Mouse (Mus musculus) common myeloid progenitor, adult 5-6 weeks (primary cell): ENCODE data around the gene Atp2b2. TPM values are rescaled to one million over a fixed set of nuclear protein-coding genes. Genes with fewer than 3 reads are reported as not detected.

Experiments
- ATAC-seq: replicated peaks from 2 replicates; pipeline ENCODE4 v1.8.0; 2016; ENCODE audit warnings: low read depth, mild to moderate bottlenecking, moderate TSS enrichment, inconsistent platforms; ENCODE audit not compliant: poor library complexity, severe bottlenecking
- total RNA-seq: library from RNA; stranded (forward); fragments of 200-1000, 187-1606 nt; gene quantifications from 2 replicates; pipeline ENCODE4 v1.2.3, GENCODE M21; 2017

Gene Atp2b2
- total RNA-seq, 1 experiment from 2014 or later, result not detected

DNA sequence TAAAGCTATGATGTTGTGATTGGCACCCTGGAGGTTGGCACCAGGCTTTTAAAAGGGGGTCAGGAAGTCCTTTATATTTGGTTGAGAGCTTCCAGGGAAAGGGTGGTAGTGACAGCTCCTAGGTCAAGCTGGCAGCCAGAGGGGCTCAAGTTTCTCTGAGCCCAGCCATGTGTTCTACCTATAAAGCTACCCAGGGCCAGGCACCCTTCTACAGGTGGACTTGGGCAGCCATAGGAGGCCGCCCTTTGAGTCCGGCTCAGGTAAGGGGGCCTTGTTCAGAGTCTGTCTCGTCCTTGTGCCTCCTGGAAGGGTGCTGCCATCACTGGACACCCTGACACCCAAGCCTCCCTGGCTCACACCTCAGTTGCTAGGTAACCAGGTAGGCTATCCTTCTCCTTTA is 180.5 kb downstream of the Atp2b2 start:
- no peak for ATAC-seq

DNA sequence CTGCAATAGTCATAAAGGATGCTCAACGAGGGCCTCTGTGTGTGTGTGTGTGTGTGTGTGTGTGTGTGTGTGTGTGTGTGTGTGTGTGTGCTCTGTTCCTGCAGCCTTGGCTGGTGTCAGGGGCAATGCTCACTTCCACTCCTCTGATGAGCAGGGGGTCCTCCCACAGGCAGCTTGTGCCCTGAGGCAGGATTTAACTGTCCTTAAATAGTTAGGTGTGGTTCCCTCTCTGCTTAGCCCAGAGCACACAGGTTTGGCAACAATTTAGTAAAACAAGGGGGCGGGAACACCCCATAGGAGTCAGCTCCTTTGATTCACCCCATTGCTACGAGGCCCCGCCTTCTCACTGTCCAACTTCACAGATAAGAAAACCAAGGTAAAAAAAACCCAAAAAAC is 181.0 kb downstream of the Atp2b2 start:
- ATAC-seq, result no peak

DNA sequence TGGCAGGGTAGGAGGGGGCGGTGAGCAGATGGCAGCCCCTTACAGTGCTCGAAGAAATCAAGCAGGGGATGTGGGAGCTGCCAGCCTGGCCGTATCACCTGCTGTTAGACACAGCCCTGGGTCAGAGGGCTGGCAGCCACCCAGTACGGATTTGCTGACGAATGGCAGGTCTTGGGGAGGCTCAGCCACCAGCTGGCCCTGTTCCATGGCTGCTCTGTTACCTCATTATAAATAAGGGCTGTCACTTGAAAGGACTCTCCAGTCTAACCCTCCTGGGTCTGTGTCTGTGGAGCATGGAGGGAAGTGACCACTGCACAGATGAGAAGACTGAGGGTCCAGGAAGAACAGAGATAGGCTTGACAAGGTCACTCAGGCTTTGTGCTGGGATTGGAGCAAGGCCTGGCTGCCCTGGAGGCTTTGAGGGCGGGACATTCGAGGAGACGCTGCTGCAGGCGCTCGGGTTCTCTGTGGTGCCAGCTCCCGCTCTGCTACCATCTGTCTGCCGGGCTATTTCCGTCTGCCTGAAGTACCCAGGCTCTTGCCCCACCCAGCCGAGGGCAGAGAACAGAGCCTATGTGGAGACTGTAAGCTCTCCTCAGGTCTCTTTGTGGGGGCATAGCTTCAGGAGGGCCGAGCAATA is 181.6 kb downstream of the Atp2b2 start:
- ATAC-seq, result no peak

DNA sequence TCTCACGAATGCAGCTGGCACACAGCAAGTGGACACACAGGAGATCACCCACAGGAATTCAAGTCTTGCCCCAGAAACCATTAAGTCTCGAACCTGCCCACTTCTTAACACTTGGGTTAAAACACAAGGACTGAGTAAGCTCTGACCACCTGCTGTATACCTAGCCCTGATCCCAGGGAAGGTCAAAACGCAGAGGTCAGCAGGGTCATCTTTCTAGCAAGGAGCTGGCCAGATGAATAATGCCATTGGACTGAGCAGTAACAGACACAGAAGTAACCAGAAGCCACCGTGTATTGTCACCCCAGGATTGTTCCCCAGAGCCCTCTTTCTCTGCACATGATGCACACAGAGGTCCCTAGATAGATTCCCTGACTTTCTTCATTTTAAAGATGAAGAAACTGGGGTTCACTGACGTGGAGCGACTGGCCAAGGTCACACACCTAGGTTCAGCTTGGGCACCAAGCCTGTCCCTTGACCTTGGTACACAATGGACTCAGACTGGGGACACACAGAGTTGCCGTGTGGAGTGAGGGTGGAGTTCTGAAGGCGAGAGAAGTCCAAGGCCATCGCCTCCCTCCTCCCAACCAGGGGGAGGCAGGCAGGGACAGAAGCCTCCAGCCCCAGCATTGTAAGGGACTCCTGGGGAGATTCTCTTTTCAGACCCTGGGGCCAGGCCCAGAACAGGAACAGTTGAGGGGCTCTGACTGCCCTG is 182.2 kb downstream of the Atp2b2 start:
- no peak for ATAC-seq

DNA sequence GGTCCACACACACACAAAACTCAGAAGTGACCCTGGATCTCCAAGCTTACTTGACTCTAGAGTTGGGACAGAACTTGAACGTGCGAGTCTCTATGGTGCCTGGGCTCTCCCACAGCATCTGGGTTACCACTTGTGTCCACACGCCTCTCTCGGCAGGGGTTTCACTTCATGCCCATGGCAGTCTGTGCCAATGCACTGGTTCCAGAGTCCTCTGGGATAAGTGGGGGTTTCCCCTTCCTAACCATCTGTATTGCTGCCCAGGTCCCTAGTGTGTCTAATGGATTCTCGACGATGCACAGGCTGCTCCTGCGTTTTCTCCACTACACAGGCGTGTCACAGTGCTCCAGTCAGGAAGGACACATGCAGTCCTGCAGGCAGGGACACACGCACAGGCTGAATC is 184.1 kb downstream of the Atp2b2 start:
- ATAC-seq, result no peak

DNA sequence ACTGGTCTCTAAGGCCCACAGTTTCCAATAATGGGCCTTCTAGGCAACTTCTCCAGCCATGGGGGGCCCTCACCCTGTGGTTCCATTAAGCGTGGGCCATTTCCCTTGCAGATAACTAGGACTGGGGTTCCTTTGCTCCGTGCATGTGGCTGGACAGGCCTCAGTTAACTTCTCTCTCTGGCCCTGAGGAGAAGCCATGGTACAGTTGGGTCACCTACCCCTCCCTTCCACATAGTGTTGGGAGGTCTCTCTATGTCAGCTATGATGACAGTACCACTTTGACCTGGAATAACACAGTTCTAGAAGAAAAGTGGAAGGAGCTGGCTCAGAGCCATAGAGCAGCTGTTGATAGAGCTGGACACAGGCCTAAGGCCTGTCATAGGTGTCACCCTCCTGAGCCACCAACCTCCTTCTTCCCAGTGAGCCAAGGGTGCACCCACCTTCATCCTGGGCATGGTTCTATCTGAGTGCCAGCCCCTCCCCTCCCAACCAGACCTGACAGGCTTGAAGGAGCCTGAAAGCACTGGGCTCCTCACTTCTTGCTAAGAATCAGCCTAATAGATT is 185.0 kb downstream of the Atp2b2 start:
- ATAC-seq, result no peak

DNA sequence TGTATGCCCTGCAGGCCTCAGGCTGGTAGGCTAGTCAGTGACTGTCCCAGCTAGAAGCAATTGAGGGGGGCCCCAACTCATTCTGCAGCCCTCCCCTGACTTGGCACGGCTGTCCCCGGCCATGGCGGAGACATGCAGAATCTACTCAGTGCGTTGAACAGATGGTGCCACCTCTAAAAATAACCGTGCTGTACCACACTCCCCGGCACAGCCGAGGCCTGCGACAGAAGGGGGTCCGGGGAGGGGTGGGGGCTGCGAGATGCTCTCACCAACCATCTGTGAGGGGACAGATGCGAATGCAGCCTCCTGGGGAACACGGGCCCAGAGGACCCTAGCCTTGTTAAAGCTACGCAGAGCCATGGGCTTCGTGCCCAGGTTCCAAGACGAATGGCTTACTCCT is 185.6 kb downstream of the Atp2b2 start:
- ATAC-seq, result no peak

DNA sequence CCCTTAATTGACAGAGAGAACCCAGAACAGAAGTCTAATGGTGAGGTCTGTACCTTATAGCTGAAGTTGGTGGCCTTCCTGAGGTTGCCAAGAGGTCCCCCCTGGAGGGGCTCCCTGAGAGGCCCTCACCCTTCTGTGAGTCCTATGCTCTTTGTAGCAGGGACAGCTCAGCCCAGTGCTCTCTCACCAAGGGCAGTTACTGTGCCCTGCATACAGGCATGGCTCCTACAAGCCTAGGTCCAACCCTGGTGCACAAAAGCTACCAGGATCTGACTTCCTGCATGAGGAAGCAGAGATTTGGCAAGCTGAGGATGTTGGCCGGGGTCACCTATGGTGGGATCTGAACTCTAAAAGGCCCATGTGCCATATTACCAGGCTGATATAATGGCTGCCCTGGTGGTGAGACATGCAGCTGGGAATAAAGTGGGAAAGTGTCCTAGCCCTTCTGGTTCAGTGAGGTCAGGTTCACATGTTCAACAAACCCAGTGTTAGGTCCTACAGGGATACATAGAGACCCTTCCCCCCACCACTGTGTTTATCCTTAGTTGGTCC is 186.2 kb downstream of the Atp2b2 start:
- no peak for ATAC-seq

DNA sequence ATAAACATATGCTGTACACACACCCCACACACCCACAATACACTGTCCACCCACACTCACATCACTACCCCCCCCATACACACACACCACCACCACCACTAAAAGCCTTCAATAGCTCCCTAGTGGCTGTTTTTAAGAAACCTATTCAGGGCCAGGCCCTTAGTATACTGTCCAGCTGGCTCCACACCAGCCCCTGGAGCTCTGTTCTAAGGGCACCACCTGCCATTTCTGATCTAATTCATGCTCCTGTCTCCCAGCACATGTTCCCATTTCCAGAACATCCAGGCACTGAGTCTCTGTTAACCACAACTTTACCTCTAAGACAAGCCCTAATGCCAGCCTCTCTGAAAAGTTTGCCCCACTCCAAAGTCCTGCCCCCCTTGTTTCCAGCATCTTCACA is 186.8 kb downstream of the Atp2b2 start:
- no peak for ATAC-seq

DNA sequence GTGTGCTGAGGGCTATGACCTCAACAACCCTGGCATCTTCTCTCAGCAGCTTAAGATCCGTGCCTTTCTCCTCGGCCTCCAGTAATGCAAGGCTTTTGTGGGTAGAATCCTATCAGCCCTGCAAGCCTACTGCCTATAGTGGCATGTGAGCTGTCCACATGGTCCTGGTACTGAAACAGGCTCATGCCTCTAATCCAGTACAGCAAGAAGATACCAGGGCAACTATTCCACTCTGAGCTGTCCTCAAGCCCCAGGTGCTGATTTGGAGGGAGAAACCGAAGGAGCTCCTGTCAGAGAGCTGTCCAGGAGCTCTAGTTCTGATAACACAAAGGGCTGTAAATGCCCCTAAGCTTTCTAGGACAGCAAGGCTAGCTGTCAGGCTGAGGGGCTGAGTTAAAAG is 190.1 kb downstream of the Atp2b2 start:
- ATAC-seq, result peak; percentile 92

DNA sequence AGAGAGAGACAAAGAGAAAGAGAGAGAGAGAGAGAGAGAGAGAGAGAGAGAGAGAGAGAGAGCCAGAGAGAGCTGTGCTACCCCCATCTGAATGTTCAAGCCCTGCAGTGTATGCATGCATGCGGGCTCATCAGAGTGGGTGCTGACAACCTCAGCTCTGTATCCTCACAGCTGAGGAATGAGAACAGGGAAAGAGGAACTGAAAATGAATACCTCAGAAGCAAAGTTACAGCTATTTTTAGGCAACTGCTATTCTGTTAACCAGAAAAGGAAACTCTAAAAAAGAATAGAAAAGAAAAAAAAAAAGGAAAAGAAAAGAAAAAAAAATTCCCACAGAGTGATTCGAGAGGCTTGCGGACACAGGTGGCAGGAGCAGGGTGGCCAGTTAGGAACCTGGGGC is 192.6 kb downstream of the Atp2b2 start:
- ATAC-seq, result peak; percentile 60

DNA sequence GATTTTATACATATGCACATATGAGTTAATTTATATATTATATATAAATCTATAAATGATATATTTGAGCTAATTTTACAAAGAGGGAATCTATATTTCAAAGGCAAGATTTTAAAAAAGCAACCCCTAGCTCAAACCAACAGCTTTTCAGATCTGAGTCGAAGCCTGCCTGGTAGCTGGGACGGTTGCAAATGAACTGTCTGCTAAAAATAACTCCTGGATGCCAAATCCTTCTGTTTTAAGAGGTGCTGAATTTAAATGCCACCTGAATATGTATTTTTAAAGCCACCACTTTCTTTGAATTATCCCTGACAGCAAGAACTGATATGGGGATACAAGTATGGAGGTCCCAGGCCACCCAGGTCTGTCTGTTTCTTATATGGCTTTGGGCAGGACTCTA is 193.8 kb downstream of the Atp2b2 start:
- no peak for ATAC-seq

DNA sequence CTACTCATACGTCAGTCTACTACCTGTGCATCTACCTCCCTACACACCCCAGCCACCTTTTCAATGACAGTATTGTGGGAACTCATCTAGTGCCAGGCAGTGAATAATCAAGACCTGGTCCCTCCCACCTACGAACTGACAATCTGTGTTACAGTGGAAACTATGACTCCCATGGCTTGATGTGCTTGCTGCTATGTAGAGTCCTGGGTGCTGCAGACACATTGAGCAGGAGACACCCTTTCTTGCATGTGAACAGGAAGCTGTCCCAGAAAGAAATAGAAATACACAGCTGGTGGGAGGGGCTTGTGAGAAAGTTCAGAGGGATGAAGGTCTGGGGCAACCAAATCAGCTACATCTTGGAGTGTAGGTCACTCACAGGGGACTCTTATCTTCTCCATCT is 195.3 kb downstream of the Atp2b2 start:
- no peak for ATAC-seq

DNA sequence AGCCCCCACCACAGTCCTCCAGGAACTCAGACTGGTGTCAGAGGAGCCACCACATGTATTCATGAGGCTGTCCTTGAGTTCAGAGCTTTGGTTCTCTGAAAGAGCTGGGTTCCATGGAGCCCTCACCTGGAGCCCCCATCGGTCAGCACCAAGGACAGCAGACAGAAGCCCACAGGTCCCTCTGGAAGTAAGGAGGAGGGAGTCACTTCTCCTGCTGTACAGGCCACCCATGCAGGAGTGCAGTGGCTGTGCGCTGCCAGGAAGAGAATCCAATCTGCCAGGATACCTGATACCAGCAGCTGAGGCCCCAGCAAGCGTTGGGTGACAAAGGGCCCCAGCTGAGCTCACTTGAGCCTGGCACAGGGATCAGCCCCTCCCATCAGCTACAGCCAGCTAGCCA is 199.2 kb downstream of the Atp2b2 start:
- ATAC-seq, result 0 out of 2 replicates have a peak, but pooled peaks have one; percentile 36

DNA sequence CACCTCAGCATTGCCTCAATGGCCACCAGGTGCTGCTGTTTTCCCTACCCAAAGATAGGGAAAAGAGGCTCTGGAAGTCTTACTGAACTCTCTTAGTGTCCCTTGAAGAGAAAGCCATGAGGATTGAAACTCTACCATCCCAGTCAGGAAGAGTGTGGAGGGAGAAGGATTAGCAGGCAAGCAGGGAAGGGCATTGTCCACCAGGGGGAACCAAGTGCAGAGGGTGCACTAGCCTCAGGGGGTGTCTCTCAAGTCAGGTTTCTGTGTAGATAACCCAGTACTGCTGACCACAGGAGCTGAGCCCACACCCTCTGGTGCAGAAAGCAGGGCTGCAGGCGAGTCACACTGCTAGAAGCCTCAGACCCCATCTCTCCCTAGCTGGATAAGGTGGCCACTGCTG is 203.9 kb downstream of the Atp2b2 start:
- ATAC-seq, result 0 out of 2 replicates have a peak, but pooled peaks have one; percentile 40

DNA sequence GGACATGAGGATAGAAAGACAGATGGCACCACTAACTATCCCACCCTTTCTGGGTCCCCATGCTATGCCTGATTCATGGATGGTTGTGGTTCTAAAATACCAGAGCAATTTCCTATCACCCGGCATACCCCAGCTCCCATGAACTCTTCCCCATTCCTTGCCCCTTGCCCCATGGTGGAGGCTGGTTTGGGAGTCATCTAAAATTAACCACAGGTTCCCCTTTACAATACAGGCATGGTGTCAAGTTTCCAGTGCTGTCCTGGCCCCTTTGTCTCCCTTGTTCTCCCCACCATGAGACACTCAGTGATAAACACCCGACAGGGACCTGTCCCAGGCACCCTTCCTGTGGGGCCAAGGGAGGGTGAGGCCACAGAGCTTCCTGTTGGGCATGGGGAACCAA is 204.7 kb downstream of the Atp2b2 start:
- ATAC-seq, result peak; percentile 43; the same call in 1 of the 2 replicates

DNA sequence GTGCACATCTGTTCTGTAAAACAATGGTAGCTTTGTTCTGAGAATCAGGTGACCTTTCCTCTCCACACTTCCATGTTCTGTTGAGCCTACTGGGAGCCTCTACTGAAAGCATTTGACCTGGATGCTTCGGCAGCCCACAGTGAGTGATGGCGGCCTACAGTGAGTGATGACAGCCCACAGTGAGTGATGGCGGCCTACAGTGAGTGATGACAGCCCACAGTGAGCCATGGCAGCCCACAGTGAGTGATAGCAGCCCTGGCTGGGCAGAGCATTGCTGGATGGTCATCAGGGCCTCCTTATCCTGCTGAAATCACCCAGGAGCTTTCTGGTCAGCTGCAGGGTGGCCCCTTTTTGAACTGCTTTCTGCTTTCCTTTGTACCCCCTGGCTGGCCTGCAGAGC is 205.9 kb downstream of the Atp2b2 start:
- no peak for ATAC-seq

DNA sequence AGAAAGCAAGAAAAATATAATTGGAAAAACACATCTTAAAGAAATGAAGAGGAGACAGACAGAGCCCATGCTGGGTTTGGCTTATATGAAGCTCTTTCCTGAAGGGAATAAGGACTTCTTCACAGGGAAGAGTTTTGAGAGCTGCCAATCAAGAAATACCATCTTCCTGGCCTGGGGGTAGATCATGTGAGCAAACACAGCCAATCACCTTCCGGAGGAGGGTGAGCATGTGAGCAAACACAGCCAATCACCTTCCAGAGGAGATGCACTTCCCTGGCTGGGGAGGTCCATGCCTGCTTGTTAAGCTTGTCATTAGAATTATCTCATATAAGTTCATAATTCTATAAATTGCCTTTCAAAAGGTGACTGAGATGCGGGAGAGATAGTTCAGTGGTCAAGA is 211.9 kb downstream of the Atp2b2 start:
- no peak for ATAC-seq

DNA sequence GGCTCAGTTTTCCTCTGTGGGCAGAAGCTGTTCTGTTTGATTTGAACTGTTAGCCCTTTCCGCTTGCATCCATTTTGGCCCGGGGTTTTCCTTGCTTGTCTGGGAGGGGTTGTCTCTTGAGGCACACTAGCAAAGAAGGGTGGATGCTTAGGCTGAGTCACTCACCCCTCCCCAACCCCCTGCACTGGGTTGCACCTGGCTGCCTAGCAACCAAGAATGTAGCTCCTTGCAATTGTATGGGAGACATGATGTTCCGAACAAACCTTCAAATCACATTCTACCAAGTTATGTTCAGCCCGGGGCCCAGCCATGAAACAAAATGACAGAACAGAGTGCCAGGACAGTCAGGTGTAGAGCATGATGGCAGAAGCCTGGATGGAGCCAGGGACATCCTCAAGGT is 215.1 kb downstream of the Atp2b2 start:
- no peak for ATAC-seq

DNA sequence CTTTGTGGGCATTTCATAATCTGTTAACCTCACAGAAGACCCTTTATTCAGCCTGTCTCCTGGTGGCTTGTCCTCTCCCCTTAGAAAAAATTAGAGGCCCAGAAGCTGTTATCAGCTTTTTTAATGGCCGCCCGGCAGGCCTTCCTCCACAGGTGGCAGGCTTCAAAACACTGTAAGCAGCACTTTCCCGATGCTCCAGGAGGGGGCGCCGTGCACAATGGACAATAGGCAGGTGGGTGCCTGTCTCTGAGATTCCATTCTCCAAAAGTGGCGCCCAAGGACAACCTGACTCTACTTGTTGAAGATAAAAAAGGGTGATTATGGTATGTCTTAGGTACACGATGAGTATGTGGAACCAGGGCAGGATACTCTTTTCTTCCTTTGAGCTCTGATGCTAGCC is 220.0 kb downstream of the Atp2b2 start:
- ATAC-seq, result peak; percentile 76; the same call in 1 of the 2 replicates

DNA sequence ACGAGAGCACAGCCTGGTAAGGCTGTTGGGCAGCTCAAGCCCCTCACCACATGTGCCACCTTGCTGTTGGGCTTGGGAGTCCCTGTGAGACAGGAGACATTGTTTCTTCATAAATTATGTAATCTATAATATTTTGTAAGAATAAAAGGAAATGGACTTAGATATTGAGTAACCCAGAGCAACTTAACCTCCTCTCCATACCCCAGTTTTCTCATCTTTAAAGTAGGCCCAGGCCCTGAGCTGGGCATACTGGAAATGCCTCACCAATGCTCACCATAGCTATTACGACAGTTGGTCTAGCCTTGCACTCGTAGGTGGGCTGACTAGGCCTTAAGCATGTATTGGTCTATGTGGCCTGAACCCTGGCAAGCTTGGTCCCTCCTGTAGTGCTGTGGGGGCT is 225.7 kb downstream of the Atp2b2 start:
- no peak for ATAC-seq
